Mouse (Mus musculus) heart, embryonic 11.5 days (tissue): Measurements from ENCODE around the gene Slc25a34. TPM values are rescaled to one million over a fixed set of nuclear protein-coding genes. Genes with fewer than 3 reads are reported as not detected.
A peak's percentile ranks its signal among the peaks of the same experiment; 100 is the strongest.

Experiments used
- ATAC-seq: fragments of 200-750 bp; cut with Nextera tagmentation; replicated peaks from 2 replicates; pipeline ENCODE4 v1.8.0; 2017; ENCODE audit warnings: moderate library complexity; ENCODE audit not compliant: insufficient number of reproducible peaks, low FRiP score, low TSS enrichment
- H3K27ac ChIP-seq: fragments of 300-500 bp; sonication (generic); 2 replicates; pipeline ENCODE4 v1.5.1; 2014; ENCODE audit warnings: mild to moderate bottlenecking, low read depth, low read length
- H3K27me3 ChIP-seq: fragments of 300-500 bp; sonication (generic); 2 replicates; pipeline ENCODE4 v1.6.1; 2014; ENCODE audit warnings: mild to moderate bottlenecking, low read length, mixed read lengths; ENCODE audit not compliant: control insufficient read depth, insufficient read depth
- H3K36me3 ChIP-seq: fragments of 300-500 bp; sonication (generic); 2 replicates; pipeline ENCODE4 v1.6.1; 2014; ENCODE audit warnings: mild to moderate bottlenecking, low read length, moderate library complexity, mixed read lengths; ENCODE audit not compliant: control insufficient read depth, insufficient read depth
- H3K4me1 ChIP-seq: fragments of 300-500 bp; sonication (generic); 2 replicates; pipeline ENCODE4 v1.6.1; 2014; ENCODE audit warnings: low read length; ENCODE audit not compliant: control insufficient read depth, insufficient read depth
- H3K4me2 ChIP-seq: fragments of 300-500 bp; sonication (generic); 2 replicates; pipeline ENCODE4 v1.6.1; 2014; ENCODE audit warnings: mild to moderate bottlenecking, moderate library complexity
- H3K4me3 ChIP-seq: fragments of 300-500 bp; sonication (generic); 2 replicates; pipeline ENCODE4 v1.5.1; 2014; ENCODE audit warnings: low read depth, low read length
- H3K9ac ChIP-seq: fragments of 300-500 bp; sonication (generic); 2 replicates; pipeline ENCODE4 v1.6.1; 2014; ENCODE audit warnings: mild to moderate bottlenecking, low read depth, low read length, moderate library complexity
- H3K9me3 ChIP-seq: fragments of 300-500 bp; sonication (generic); replicated peaks from 2 replicates; pipeline ENCODE4 v1.6.1; 2016; ENCODE audit warnings: low read length; ENCODE audit not compliant: control insufficient read depth
- WGBS: fragments of 180-500 bp; shearing (Covaris S2); extraction: QIAGEN DNeasy Blood & Tissue Kit; methylation state at CpG from one replicate; pipeline ENCODE4 v1.1.7; 2014; ENCODE audit not compliant: insufficient replicate concordance; 5-methylcytosine and 5-hydroxymethylcytosine counted together
- polyA plus RNA-seq: library from polyadenylated mRNA; unstranded; fragments of >200 nt; fragmentation: Nextera tagmentation; extraction: Ambion mirVana; gene quantifications from 2 replicates; pipeline ENCODE4 v1.2.1, GENCODE M21; 2014

Slc25a34 gene
- polyA plus RNA-seq, 1 experiment from 2014 or later = not detected

DNA sequence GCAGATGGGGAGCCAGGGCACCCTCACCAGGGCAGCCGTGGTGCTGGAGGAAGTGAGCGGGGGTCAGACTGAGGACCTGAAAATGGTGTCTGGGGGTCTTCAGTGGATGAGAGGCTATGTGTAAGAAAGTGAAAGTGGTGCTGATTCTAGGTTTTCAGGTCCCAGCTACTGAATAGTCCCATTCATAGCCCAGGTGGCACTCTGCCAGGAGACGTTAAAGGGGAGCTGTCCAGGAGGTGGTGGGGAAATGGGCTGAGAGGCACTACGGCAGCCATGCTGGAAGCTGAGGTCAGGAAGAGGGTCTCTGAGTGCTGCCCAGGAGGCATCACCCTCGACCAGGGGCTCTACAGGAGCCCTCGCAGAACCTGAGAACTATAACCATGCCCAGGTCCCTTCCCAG, 25.6 kb upstream of the Slc25a34 start:
- 82% methylated on average over 6 of the region's 6 CpGs for WGBS
- no peak for ATAC-seq
- no peak overlapping the region for H3K4me2 ChIP-seq
- no peaks in the 10 kb centered on the region for H3K27me3 ChIP-seq
- H3K4me1 ChIP-seq = peaks cover 7% of the 10 kb centered on the region; the same call in 1 of the 2 replicates
- no peak overlapping the region for H3K9ac ChIP-seq
- no peak overlapping the region for H3K27ac ChIP-seq
- peaks cover 12% of the 10 kb centered on the region for H3K36me3 ChIP-seq
- no peaks in the 10 kb centered on the region for H3K9me3 ChIP-seq
- H3K4me3 ChIP-seq = no peak overlapping the region

DNA sequence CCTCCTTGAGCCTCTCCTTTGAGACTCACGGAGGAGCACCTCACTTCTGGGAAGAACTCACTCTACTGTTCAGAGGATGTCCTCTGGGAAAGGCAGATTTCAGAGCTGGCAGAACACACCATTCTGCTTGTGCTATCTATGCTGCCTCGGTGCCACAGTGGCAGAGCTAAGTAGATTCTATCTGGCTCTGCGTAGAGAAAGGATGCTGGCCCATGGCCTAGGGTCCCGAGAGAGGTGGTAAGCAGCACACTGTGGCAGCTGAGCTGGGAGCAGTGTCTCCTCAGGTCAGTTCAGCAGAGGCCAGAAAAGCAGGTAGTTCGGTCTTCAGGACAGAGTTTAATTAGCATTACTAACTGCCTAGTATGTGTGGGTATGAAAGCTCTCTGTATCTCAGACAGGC, 24.6 kb upstream of the Slc25a34 start:
- peaks cover 8% of the 10 kb centered on the region for H3K36me3 ChIP-seq
- no peak overlapping the region for H3K4me2 ChIP-seq
- ATAC-seq = no peak
- H3K4me3 ChIP-seq = no peak overlapping the region
- WGBS = 90% methylated on average over 5 of the region's 5 CpGs
- H3K9me3 ChIP-seq = no peaks in the 10 kb centered on the region
- no peak overlapping the region for H3K27ac ChIP-seq
- H3K27me3 ChIP-seq = no peaks in the 10 kb centered on the region
- peaks cover 16% of the 10 kb centered on the region for H3K4me1 ChIP-seq
- H3K9ac ChIP-seq = no peak overlapping the region

DNA sequence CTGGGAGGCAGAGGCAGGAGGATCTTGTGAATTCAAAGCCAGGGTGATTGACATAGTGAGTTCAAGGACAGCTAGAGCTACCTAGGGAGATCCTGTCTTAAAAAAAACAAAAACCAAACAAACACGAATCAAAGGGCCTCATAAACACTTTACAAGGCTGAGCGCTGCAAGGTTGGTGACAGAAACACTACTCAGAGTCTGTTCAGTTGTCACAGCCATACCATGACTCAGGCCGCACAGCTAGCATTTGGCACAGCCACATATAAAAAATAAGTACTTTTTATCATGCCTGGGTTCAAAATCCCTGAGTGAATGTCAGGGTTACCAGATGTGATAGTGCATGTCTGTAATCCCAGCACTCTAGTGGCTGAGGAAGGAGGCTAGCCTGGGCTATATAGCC, 23.6 kb upstream of the Slc25a34 start:
- Histone ChIP-seq H3K9ac (no peak overlapping the region), H3K36me3 (peaks cover 4% of the 10 kb centered on the region; the same call in 1 of the 2 replicates), H3K4me2 (no peak overlapping the region), H3K4me1 (peaks cover 26% of the 10 kb centered on the region), H3K27me3 (no peaks in the 10 kb centered on the region), H3K9me3 (no peaks in the 10 kb centered on the region), H3K27ac (no peak overlapping the region), H3K4me3 (no peak overlapping the region)
- WGBS = 90% methylated on average over 3 of the region's 3 CpGs
- ATAC-seq = no peak

DNA sequence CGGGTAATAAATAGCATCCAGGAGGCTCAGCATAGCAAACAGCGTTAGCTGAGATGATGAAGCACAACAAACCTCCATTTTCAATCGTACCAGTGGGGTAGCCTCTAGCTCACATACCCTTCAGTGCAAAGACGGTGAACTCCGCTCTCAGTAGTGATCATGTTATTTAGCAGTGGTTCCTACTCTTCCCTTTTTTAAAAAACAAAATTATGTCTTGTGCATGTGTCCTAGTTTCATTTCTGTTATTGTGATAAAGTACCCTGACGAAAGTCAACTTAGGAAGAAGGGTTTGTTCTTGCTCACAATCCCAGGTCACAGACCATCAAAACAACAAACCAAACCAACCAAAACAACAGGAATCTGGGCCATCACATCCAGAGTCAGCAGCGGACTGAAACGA, 22.4 kb upstream of the Slc25a34 start:
- H3K36me3 ChIP-seq = peaks cover 7% of the 10 kb centered on the region
- H3K4me3 ChIP-seq = no peak overlapping the region
- no peak overlapping the region for H3K9ac ChIP-seq
- H3K27me3 ChIP-seq = no peaks in the 10 kb centered on the region
- WGBS = 90% methylated on average over 8 of the region's 8 CpGs
- no peaks in the 10 kb centered on the region for H3K9me3 ChIP-seq
- ATAC-seq = no peak
- H3K4me1 ChIP-seq = peaks cover 19% of the 10 kb centered on the region
- no peak overlapping the region for H3K27ac ChIP-seq
- no peak overlapping the region for H3K4me2 ChIP-seq

DNA sequence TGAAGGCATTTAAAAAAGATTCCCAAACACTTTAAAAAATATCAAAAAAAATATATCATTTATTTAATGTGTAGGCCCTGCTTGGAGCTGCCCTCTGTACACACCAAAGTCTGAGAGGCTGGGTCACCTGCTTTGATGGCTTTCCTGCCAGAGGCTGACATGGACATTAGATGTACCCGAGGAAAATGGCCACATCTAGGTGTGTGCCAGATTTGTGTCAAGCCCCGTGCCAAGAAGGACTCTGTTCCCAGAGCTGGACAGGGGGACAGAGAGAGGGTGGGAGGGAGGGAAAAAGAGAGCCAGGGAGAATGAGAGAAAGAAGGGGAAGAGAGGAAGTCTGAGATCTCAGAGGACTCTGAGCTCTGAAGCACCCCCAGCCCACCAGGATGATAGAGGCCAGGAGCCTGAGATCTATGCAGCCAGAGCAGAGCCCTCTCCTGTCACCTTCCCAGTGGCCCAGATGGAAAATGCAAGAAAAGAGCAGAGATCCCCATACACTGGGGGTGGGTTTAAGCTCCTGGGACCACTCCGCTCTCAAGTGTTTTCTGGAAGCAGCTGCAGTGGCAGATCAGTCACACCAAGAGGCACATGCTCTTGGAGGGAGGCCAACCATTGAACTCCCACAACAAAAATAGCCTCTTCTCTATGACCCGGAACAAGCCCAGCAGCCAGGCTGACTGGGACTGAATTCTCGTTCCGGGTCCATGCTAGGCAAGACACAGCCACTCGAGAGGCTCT, 19.7 kb upstream of the Slc25a34 start:
- H3K4me3 ChIP-seq = no peak overlapping the region
- WGBS = 33% methylated on average over 7 of the region's 7 CpGs
- peak overlapping the region; percentile 34 for H3K4me2 ChIP-seq
- peak; percentile 66 for ATAC-seq
- no peaks in the 10 kb centered on the region for H3K9me3 ChIP-seq
- H3K27ac ChIP-seq = peak overlapping the region; percentile 91
- H3K4me1 ChIP-seq = peaks cover 19% of the 10 kb centered on the region
- H3K27me3 ChIP-seq = no peaks in the 10 kb centered on the region
- peaks cover 11% of the 10 kb centered on the region for H3K36me3 ChIP-seq
- H3K9ac ChIP-seq = no peak overlapping the region

DNA sequence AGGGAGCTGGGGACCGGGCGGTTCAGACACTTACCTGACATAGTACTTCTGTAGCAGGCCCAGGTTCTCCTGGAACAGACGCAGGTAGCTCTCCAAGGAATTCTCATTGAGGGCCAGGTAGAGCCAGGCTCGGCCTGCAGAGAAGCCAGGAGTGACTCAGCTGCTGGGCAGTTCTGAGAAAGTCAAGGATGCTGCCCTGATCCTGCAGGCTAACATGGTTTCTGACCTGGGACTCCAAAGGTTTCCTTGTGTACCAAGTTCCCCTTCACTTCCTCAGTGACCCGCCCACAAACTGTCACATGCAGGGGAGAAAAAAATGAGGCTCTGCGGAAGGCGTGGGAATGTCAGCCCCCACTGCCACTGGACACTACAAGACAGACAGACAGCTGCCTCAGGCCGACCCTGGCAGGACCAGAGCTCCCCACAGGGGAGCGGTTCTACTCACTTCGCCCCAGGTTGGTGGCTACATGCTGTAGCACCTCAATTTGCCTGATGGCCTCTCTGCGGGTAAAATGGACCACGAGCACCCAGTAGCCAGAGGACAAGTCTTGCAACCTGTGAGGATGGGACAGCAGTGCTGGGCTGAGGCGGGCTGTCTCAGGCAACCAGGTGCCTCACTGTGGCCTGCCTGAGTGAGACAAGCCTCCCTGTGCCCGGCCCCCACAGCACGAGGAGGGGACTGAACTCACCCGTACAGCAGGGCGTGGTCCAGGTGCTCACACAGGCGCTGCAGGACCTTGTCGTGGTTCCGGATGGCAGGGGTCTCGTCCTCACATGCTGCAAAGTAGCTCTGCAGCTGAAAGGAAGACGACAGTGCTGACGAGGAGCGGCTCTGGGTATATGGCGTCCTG, 18.6 kb upstream of the Slc25a34 start:
- ATAC-seq = no peak
- WGBS = 88% methylated on average over 25 of the region's 25 CpGs
- Histone ChIP-seq H3K27ac (peak overlapping the region; percentile 91; the same call in 1 of the 2 replicates), H3K27me3 (no peaks in the 10 kb centered on the region), H3K9ac (no peak overlapping the region), H3K9me3 (no peaks in the 10 kb centered on the region), H3K36me3 (peaks cover 11% of the 10 kb centered on the region), H3K4me3 (no peak overlapping the region), H3K4me1 (peaks cover 19% of the 10 kb centered on the region), H3K4me2 (no peak overlapping the region)

DNA sequence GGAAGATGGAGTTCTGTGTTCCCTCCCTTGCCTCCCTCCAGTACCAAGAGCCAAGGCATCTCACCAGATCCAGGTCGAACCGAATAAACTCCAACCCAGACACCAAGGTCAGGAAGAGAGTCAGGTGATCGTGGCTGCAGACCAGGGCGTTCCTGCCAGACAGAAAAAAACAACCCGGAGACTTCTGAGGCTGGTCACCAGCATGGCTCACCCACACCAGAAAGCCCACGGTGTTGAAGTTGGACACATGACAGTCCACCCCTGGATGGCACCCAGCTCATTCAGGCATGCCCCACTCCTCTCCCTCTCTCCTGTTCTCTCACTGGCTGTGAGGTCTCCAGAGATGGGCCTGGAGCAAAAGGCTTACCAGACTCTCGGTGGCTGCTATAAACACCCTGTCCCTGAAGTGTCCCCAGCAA, 17.7 kb upstream of the Slc25a34 start:
- Histone ChIP-seq H3K4me3 (no peak overlapping the region), H3K36me3 (peaks cover 12% of the 10 kb centered on the region), H3K27me3 (no peaks in the 10 kb centered on the region), H3K4me2 (no peak overlapping the region), H3K27ac (no peak overlapping the region), H3K9ac (no peak overlapping the region), H3K4me1 (peaks cover 19% of the 10 kb centered on the region), H3K9me3 (no peaks in the 10 kb centered on the region)
- WGBS = 81% methylated on average over 7 of the region's 7 CpGs
- ATAC-seq = no peak

DNA sequence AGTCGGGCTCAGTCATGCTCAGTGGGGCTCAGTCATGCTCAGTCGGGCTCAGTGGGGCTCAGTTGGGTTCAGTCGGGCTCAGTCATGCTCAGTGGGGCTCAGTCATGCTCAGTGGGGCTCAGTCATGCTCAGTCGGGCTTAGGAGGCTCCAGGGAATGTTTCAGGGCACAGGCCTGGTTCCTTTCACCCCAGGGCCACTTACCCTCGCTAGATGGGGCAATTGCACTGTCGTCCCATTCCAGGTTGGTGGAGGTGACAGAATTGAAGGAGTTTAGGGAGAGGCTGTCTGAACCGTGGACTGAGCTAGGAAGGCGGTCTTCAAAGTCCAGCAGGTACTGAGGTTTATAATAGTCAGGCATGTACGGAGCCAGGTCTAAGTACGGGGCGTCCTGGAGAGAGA, 15.9 kb upstream of the Slc25a34 start:
- no peak overlapping the region for H3K4me2 ChIP-seq
- no peak overlapping the region for H3K4me3 ChIP-seq
- peaks cover 19% of the 10 kb centered on the region for H3K4me1 ChIP-seq
- H3K27ac ChIP-seq = no peak overlapping the region
- H3K36me3 ChIP-seq = peaks cover 15% of the 10 kb centered on the region
- WGBS = 74% methylated on average over 11 of the region's 11 CpGs
- H3K9ac ChIP-seq = no peak overlapping the region
- H3K27me3 ChIP-seq = no peaks in the 10 kb centered on the region
- ATAC-seq = no peak
- no peaks in the 10 kb centered on the region for H3K9me3 ChIP-seq
